Mouse (Mus musculus): ENCODE data around the gene Adam1a. TPM values are rescaled to one million over a fixed set of nuclear protein-coding genes. Genes with fewer than 3 reads are reported as not detected.

Gene Adam1a
- polyA plus RNA-seq, 1 experiment, result 2.3 TPM

DNA sequence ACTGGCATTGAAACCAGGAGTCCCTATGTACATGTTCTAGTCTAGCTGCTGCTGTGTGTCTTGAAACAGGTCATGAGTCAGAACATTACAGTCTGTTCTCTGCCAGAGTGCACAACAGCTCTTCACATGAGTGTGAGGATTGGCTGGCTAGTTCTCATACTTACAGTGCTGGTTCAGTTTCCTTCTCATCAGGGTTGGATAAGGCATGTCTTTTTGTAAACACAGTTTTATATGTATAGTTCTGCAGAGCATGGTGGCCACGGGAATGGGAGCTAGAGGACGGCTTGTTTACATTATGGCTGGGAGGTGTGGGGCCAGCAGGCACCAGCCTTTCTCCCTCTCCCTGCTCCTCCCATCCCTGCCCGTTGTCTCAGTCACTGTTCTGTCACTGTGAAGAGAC is 75.7 kb downstream of the Adam1a start:
- no peak for TF ChIP-seq EP300 (IDR thresholded peaks at IDR 0.05; ENCODE audit: insufficient read depth, low read depth, low read length)
- TF ChIP-seq CTCF (IDR thresholded peaks at IDR 0.05; ENCODE audit: low read depth, low read length), result no peak
- TF ChIP-seq POLR2A (IDR thresholded peaks at IDR 0.05; ENCODE audit: insufficient read depth, low read length), result no peak
- no peak overlapping the region for H3K4me3 ChIP-seq (ENCODE audit: low read depth, low read length)
- H3K4me1 ChIP-seq (ENCODE audit: control insufficient read depth, insufficient read depth, low read length), result no peaks in the 10 kb centered on the region
- H3K27ac ChIP-seq (ENCODE audit: insufficient read depth, low read length), result no peak overlapping the region
- H3K27me3 ChIP-seq (ENCODE audit: control insufficient read depth, insufficient read depth, low read length, poor library complexity, severe bottlenecking), result no peaks in the 10 kb centered on the region
- no peak overlapping the region for H3K9ac ChIP-seq (ENCODE audit: low read depth, poor library complexity, severe bottlenecking)
- no peaks in the 10 kb centered on the region for H3K36me3 ChIP-seq (ENCODE audit: control insufficient read depth, insufficient read depth, low read length, poor library complexity, severe bottlenecking)
- H3K9me3 ChIP-seq (replicated peaks; ENCODE audit: control insufficient read depth, insufficient read depth, low read length, poor library complexity, severe bottlenecking), result no peaks in the 10 kb centered on the region

Other genes starting within 250 kb of the Adam1a start
- gene Trafd1, start 159.8 kb downstream of the Adam1a start, polyA plus RNA-seq (2011; ENCODE audit: insufficient read depth, insufficient read length, low read depth, missing spikeins), result 23.1 and 25.9 TPM in 2 replicates
- gene Naa25, start 147.5 kb downstream of the Adam1a start, polyA plus RNA-seq (2011; ENCODE audit: insufficient read depth, insufficient read length, low read depth, missing spikeins), result 70.0 and 77.9 TPM in 2 replicates
- 3.8 and 7.8 TPM in 2 replicates for gene Tmem116, start 93.6 kb downstream of the Adam1a start, polyA plus RNA-seq (2011; ENCODE audit: insufficient read depth, insufficient read length, low read depth, missing spikeins)
- gene Erp29, start 93.0 kb downstream of the Adam1a start, polyA plus RNA-seq (2011; ENCODE audit: insufficient read depth, insufficient read length, low read depth, missing spikeins), result 79.2 and 83.7 TPM in 2 replicates
- gene Adam1b, start 42.0 kb downstream of the Adam1a start, polyA plus RNA-seq (2011; ENCODE audit: insufficient read depth, insufficient read length, low read depth, missing spikeins), result not detected in 2 replicates
- not detected in 2 replicates for gene Gm42878, start within 50 bp of the Adam1a start, polyA plus RNA-seq (2011; ENCODE audit: insufficient read depth, insufficient read length, low read depth, missing spikeins)
- gene Mapkapk5, start 423 bp upstream of the Adam1a start, polyA plus RNA-seq (2011; ENCODE audit: insufficient read depth, insufficient read length, low read depth, missing spikeins), result 74.4 and 75.2 TPM in 2 replicates
- gene Aldh2, start 48.3 kb upstream of the Adam1a start, polyA plus RNA-seq (2011; ENCODE audit: insufficient read depth, insufficient read length, low read depth, missing spikeins), result 160 and 180 TPM in 2 replicates
- gene Acad12, start 73.5 kb upstream of the Adam1a start, polyA plus RNA-seq (2011; ENCODE audit: insufficient read depth, insufficient read length, low read depth, missing spikeins), result 5.8 and 6.3 TPM in 2 replicates
- gene Acad10, start 115.0 kb upstream of the Adam1a start, polyA plus RNA-seq (2011; ENCODE audit: insufficient read depth, insufficient read length, low read depth, missing spikeins), result 5.8 and 9.0 TPM in 2 replicates
- 31.9 and 34.4 TPM in 2 replicates for gene Brap, start 115.1 kb upstream of the Adam1a start, polyA plus RNA-seq (2011; ENCODE audit: insufficient read depth, insufficient read length, low read depth, missing spikeins)
- gene Atxn2, start 165.9 kb upstream of the Adam1a start, polyA plus RNA-seq (2011; ENCODE audit: insufficient read depth, insufficient read length, low read depth, missing spikeins), result 269 and 284 TPM in 2 replicates

Data from ES-Bruce4 (cell line).